Mouse (Mus musculus) embryonic fibroblast, embryonic 13.5 days (primary cell): Measurements from ENCODE around the gene Polr3b.

ENCODE experiments used
- CTCF ChIP-seq: IDR thresholded peaks from 2 replicates; pipeline ENCODE4 v1.5.1; 2011; ENCODE audit warnings: mild to moderate bottlenecking, control low read depth, low read length, moderate library complexity, borderline replicate concordance; ENCODE audit not compliant: insufficient read depth
- POLR2A ChIP-seq: IDR thresholded peaks from 2 replicates; pipeline ENCODE4 v1.6.1; 2011; ENCODE audit warnings: low read depth, mild to moderate bottlenecking, control low read depth, low read length, moderate library complexity

- TF ChIP-seq POLR2A (no peak), CTCF (no peak)
These were observed 14.6 kb downstream of the Polr3b start for GRCm38 (mm10) chr10:84636656-84637055.
